Comparison of ENCODE assay signal across 12 mouse cellular contexts in genomic region chr17:88473766-88474165, GRCm38 (mm10). TPM values are rescaled to one million over a fixed set of nuclear protein-coding genes. Genes with fewer than 3 reads are reported as not detected.
DNase-seq lines count a peak whose midpoint lies in the region; ATAC-seq lines count a peak whose summit lies in the region.
"Had no signal": no experiment of that assay in that cellular context is flagged by ENCODE, and none has a peak within 500 bp of the region (broad histone marks: within the 10 kb centered on the region; RNA-seq: fewer than 3 reads in every experiment).

No protein-coding gene starts in this region.

- intact Hi-C loops in gastrocnemius, postnatal 36 days (cut with DNase I), result no loop called here

- no peak for ATAC-seq in cerebellum, adult (ENCODE audit: insufficient number of reproducible peaks, low FRiP score, low TSS enrichment)
- ATAC-seq: forebrain, embryonic 15.5 days had no signal

- peak; percentile 22 for DNase-seq in embryo, embryonic 10.5 days (ENCODE audit: low spot score)
- DNase-seq in embryo, embryonic 9.5 days (ENCODE audit: extremely low spot score), result no peak
- peak; percentile 26 for DNase-seq in left cerebral cortex, adult 18-20 months (ENCODE audit: low spot score in 2 of 2)
- DNase-seq in left cerebral cortex, adult 11 months (ENCODE audit: low spot score), result no peak
- peak; percentile 75 for DNase-seq in brain, adult 2 months (ENCODE audit: low read depth, low spot score)
- DNase-seq in right cerebral cortex, adult 2 months (ENCODE audit: low spot score in 2 of 2), result peak; percentile 46 to 48
- no peak for DNase-seq in gastrocnemius, postnatal 36 days
- DNase-seq: heart, postnatal 10 days; kidney, adult 11 months; lung, postnatal 36 days had no signal

RNA-seq across cellular contexts. Expression of gene Foxn2, which starts 33.3 kb away (rescaled TPM):
- 10 to 100 TPM; 15.4 to 16.0 TPM for total RNA-seq in left cerebral cortex, adult 18-20 months (2021)
- 10 to 100 TPM in 1 of 2 experiments, 1 to 10 TPM in 1; 8.8 to 13.4 TPM for total RNA-seq in gastrocnemius, postnatal 36 days (2021)

RNA-seq across cellular contexts. Expression of gene Ppp1r21, which starts 56.2 kb away (rescaled TPM):
- 10 to 100 TPM; 76.6 to 80.7 TPM for total RNA-seq in left cerebral cortex, adult 18-20 months (2021)
- total RNA-seq in gastrocnemius, postnatal 36 days (2021), result 1 to 10 TPM; 4.5 to 4.7 TPM

Comparison
In these comparisons a context has a peak if more than half of its experiments do, and no peak if none do; other contexts are left out.
1. DNase-seq: peak in embryo, embryonic 10.5 days (single experiment), left cerebral cortex, adult 18-20 months (2 of 2), brain, adult 2 months (single experiment) and right cerebral cortex, adult 2 months (2 of 2); none in embryo, embryonic 9.5 days (single experiment), left cerebral cortex, adult 11 months (single experiment) and gastrocnemius, postnatal 36 days (0 of 2).
2. RNA of gene Ppp1r21, which starts 56.2 kb away (total RNA-seq): 76.6 to 80.7 TPM in left cerebral cortex, adult 18-20 months; 4.5 to 4.7 TPM in gastrocnemius, postnatal 36 days; every median in the first group is over 10 times any median in the second.